Mouse (Mus musculus): ENCODE results near the gene Cr2. TPM values are rescaled to one million over a fixed set of nuclear protein-coding genes. Genes with fewer than 3 reads are reported as not detected.

The Cr2 gene
- polyA plus RNA-seq, 1 experiment from 2014 or later, result 0.94 TPM

Other genes with a start within 250 kb of the Cr2 start
- 22.5 and 28.3 TPM in 2 replicates for gene Cd34, start 237.9 kb downstream of the Cr2 start, polyA plus RNA-seq (2015; fragmentation: Nextera tagmentation; extraction: Ambion mirVana)
- gene Cd46, start 84.5 kb downstream of the Cr2 start, polyA plus RNA-seq (2015; fragmentation: Nextera tagmentation; extraction: Ambion mirVana), result 1.8 and 2.0 TPM in 2 replicates
- 37.1 and 38.4 TPM in 2 replicates for gene Cr1l, start 45.1 kb downstream of the Cr2 start, polyA plus RNA-seq (2015; fragmentation: Nextera tagmentation; extraction: Ambion mirVana)